Mouse (Mus musculus) neural tube, embryonic 12.5 days (tissue): ENCODE data around the gene Churc1. TPM values are rescaled to one million over a fixed set of nuclear protein-coding genes. Genes with fewer than 3 reads are reported as not detected.

Experiments used
- ATAC-seq: fragments of 200-750 bp; cut with Nextera tagmentation; 2 replicates; pipeline ENCODE4 v1.8.0; 2017; ENCODE audit warnings: low read depth, mild to moderate bottlenecking, moderate TSS enrichment, moderate library complexity; ENCODE audit not compliant: low FRiP score
- H3K27ac ChIP-seq: fragments of 300-500 bp; sonication (generic); 2 replicates; pipeline ENCODE4 v1.5.1; 2016
- H3K27me3 ChIP-seq: fragments of 300-500 bp; sonication (generic); replicated peaks from 2 replicates; pipeline ENCODE4 v1.6.1; 2016; ENCODE audit warnings: mild to moderate bottlenecking
- H3K36me3 ChIP-seq: fragments of 300-500 bp; sonication (generic); 2 replicates; pipeline ENCODE4 v1.6.1; 2016; ENCODE audit warnings: mild to moderate bottlenecking
- H3K4me1 ChIP-seq: fragments of 300-500 bp; sonication (generic); 2 replicates; pipeline ENCODE4 v1.6.1; 2016
- H3K4me2 ChIP-seq: fragments of 300-500 bp; sonication (generic); replicated peaks from 2 replicates; pipeline ENCODE4 v1.6.1; 2016; ENCODE audit warnings: mild to moderate bottlenecking
- H3K4me3 ChIP-seq: fragments of 300-500 bp; sonication (generic); 2 replicates; pipeline ENCODE4 v1.5.1; 2016
- H3K9ac ChIP-seq: fragments of 300-500 bp; sonication (generic); 2 replicates; pipeline ENCODE4 v1.6.1; 2016; ENCODE audit warnings: mild to moderate bottlenecking
- H3K9me3 ChIP-seq: fragments of 300-500 bp; sonication (generic); 2 replicates; pipeline ENCODE4 v1.6.1; 2016; ENCODE audit warnings: mild to moderate bottlenecking
- WGBS: fragments of 180-500 bp; shearing (Covaris S2); methylation state at CpG from one replicate; pipeline ENCODE4 v1.1.7; 2016; 5-methylcytosine and 5-hydroxymethylcytosine counted together
- polyA plus RNA-seq: library from polyadenylated mRNA; unstranded; fragments of >200 nt; fragmentation: Nextera tagmentation; extraction: Ambion mirVana; gene quantifications from 2 replicates; pipeline ENCODE4 v1.2.1, GENCODE M21; 2016

The Churc1 gene
- polyA plus RNA-seq, 1 experiment from 2014 or later, result 104 TPM

- Histone ChIP-seq H3K4me3 (no peak overlapping the region), H3K36me3 (no peaks in the 10 kb centered on the region), H3K27ac (no peak overlapping the region), H3K4me2 (no peak overlapping the region), H3K9me3 (no peaks in the 10 kb centered on the region), H3K9ac (no peak overlapping the region), H3K27me3 (no peaks in the 10 kb centered on the region), H3K4me1 (peaks cover 5% of the 10 kb centered on the region; the same call in 1 of the 2 replicates)
- no peak for ATAC-seq
- WGBS, result 93% methylated on average over 10 of the region's 10 CpGs
Observed at GRCm38 (mm10) chr12:76803028-76803427, 37.7 kb downstream of the Churc1 start.

GRCm38 (mm10) chr12:76803700-76804252 lies 38.4 kb downstream of the Churc1 start:
- ATAC-seq, result no peak
- no peaks in the 10 kb centered on the region for H3K36me3 ChIP-seq
- H3K4me1 ChIP-seq, result no peaks in the 10 kb centered on the region
- no peak overlapping the region for H3K4me3 ChIP-seq
- H3K27ac ChIP-seq, result no peak overlapping the region
- H3K9ac ChIP-seq, result no peak overlapping the region
- H3K9me3 ChIP-seq, result no peaks in the 10 kb centered on the region
- no peaks in the 10 kb centered on the region for H3K27me3 ChIP-seq
- H3K4me2 ChIP-seq, result no peak overlapping the region
- WGBS, result 55% methylated on average over 7 of the region's 7 CpGs

- no peaks in the 10 kb centered on the region for H3K4me1 ChIP-seq
- no peak for ATAC-seq
- no peaks in the 10 kb centered on the region for H3K9me3 ChIP-seq
- no peak overlapping the region for H3K27ac ChIP-seq
- no peak overlapping the region for H3K4me3 ChIP-seq
- H3K27me3 ChIP-seq, result no peaks in the 10 kb centered on the region
- H3K4me2 ChIP-seq, result no peak overlapping the region
- WGBS, result 90% methylated on average over 10 of the region's 10 CpGs
- H3K9ac ChIP-seq, result no peak overlapping the region
- H3K36me3 ChIP-seq, result no peaks in the 10 kb centered on the region
Observed at GRCm38 (mm10) chr12:76805056-76805811, 39.9 kb downstream of the Churc1 start.

- Histone ChIP-seq H3K4me1 (no peaks in the 10 kb centered on the region), H3K4me2 (no peak overlapping the region), H3K36me3 (no peaks in the 10 kb centered on the region), H3K9me3 (no peaks in the 10 kb centered on the region), H3K27ac (no peak overlapping the region), H3K4me3 (no peak overlapping the region), H3K9ac (no peak overlapping the region), H3K27me3 (no peaks in the 10 kb centered on the region)
- ATAC-seq, result no peak
- WGBS, result 86% methylated on average over 10 of the region's 10 CpGs
Observed at GRCm38 (mm10) chr12:76807796-76808195, 42.5 kb downstream of the Churc1 start.

GRCm38 (mm10) chr12:76810491-76810890 lies 45.2 kb downstream of the Churc1 start:
- H3K9ac ChIP-seq, result no peak overlapping the region
- H3K9me3 ChIP-seq, result no peaks in the 10 kb centered on the region
- H3K27me3 ChIP-seq, result no peaks in the 10 kb centered on the region
- WGBS, result 92% methylated on average over 5 of the region's 5 CpGs
- no peak overlapping the region for H3K4me3 ChIP-seq
- no peak overlapping the region for H3K27ac ChIP-seq
- no peaks in the 10 kb centered on the region for H3K36me3 ChIP-seq
- H3K4me2 ChIP-seq, result no peak overlapping the region
- H3K4me1 ChIP-seq, result no peaks in the 10 kb centered on the region
- no peak for ATAC-seq

GRCm38 (mm10) chr12:76811006-76811405 lies 45.7 kb downstream of the Churc1 start:
- H3K4me3 ChIP-seq, result no peak overlapping the region
- no peaks in the 10 kb centered on the region for H3K9me3 ChIP-seq
- H3K36me3 ChIP-seq, result no peaks in the 10 kb centered on the region
- no peak overlapping the region for H3K4me2 ChIP-seq
- no peak overlapping the region for H3K9ac ChIP-seq
- no peak overlapping the region for H3K27ac ChIP-seq
- ATAC-seq, result no peak
- H3K27me3 ChIP-seq, result no peaks in the 10 kb centered on the region
- H3K4me1 ChIP-seq, result no peaks in the 10 kb centered on the region
- 96% methylated on average over 4 of the region's 4 CpGs for WGBS

GRCm38 (mm10) chr12:76813543-76813942 lies 48.2 kb downstream of the Churc1 start:
- no peaks in the 10 kb centered on the region for H3K27me3 ChIP-seq
- no peak overlapping the region for H3K4me2 ChIP-seq
- no peaks in the 10 kb centered on the region for H3K9me3 ChIP-seq
- no peaks in the 10 kb centered on the region for H3K36me3 ChIP-seq
- H3K27ac ChIP-seq, result no peak overlapping the region
- H3K4me3 ChIP-seq, result no peak overlapping the region
- no peaks in the 10 kb centered on the region for H3K4me1 ChIP-seq
- WGBS, result 86% methylated on average over 10 of the region's 10 CpGs
- H3K9ac ChIP-seq, result no peak overlapping the region
- no peak for ATAC-seq

- 84% methylated on average over 2 of the region's 2 CpGs for WGBS
- Histone ChIP-seq H3K9me3 (no peaks in the 10 kb centered on the region), H3K27me3 (no peaks in the 10 kb centered on the region), H3K27ac (no peak overlapping the region), H3K4me3 (no peak overlapping the region), H3K4me1 (no peaks in the 10 kb centered on the region), H3K9ac (no peak overlapping the region), H3K36me3 (no peaks in the 10 kb centered on the region), H3K4me2 (no peak overlapping the region)
- no peak for ATAC-seq
Observed at GRCm38 (mm10) chr12:76814120-76814519, 48.8 kb downstream of the Churc1 start.

- ATAC-seq, result no peak
- Histone ChIP-seq H3K4me2 (no peak overlapping the region), H3K9ac (no peak overlapping the region), H3K27me3 (peaks cover 7% of the 10 kb centered on the region), H3K27ac (no peak overlapping the region), H3K36me3 (no peaks in the 10 kb centered on the region), H3K4me3 (no peak overlapping the region), H3K4me1 (peaks cover 12% of the 10 kb centered on the region), H3K9me3 (no peaks in the 10 kb centered on the region)
- WGBS, result 63% methylated on average over 4 of the region's 4 CpGs
Observed at GRCm38 (mm10) chr12:76816720-76817119, 51.4 kb downstream of the Churc1 start.

- no peak overlapping the region for H3K4me3 ChIP-seq
- ATAC-seq, result no peak
- no peaks in the 10 kb centered on the region for H3K9me3 ChIP-seq
- H3K36me3 ChIP-seq, result no peaks in the 10 kb centered on the region
- no peak overlapping the region for H3K9ac ChIP-seq
- H3K4me2 ChIP-seq, result no peak overlapping the region
- 68% methylated on average over 4 of the region's 4 CpGs for WGBS
- no peak overlapping the region for H3K27ac ChIP-seq
- peaks cover 15% of the 10 kb centered on the region for H3K4me1 ChIP-seq
- peaks cover 11% of the 10 kb centered on the region for H3K27me3 ChIP-seq
Observed at GRCm38 (mm10) chr12:76817176-76817575, 51.8 kb downstream of the Churc1 start.

GRCm38 (mm10) chr12:76818120-76818519 lies 52.8 kb downstream of the Churc1 start:
- Histone ChIP-seq H3K27ac (no peak overlapping the region), H3K9ac (no peak overlapping the region), H3K27me3 (peaks cover 11% of the 10 kb centered on the region), H3K4me2 (no peak overlapping the region), H3K9me3 (no peaks in the 10 kb centered on the region), H3K4me3 (no peak overlapping the region), H3K4me1 (peaks cover 17% of the 10 kb centered on the region), H3K36me3 (no peaks in the 10 kb centered on the region)
- 73% methylated on average over 4 of the region's 4 CpGs for WGBS
- ATAC-seq, result no peak

GRCm38 (mm10) chr12:76818908-76819307 lies 53.6 kb downstream of the Churc1 start:
- peaks cover 17% of the 10 kb centered on the region for H3K4me1 ChIP-seq
- peaks cover 11% of the 10 kb centered on the region for H3K27me3 ChIP-seq
- WGBS, result 88% methylated on average over 9 of the region's 9 CpGs
- H3K27ac ChIP-seq, result no peak overlapping the region
- H3K9me3 ChIP-seq, result no peaks in the 10 kb centered on the region
- no peak overlapping the region for H3K4me3 ChIP-seq
- H3K4me2 ChIP-seq, result no peak overlapping the region
- no peak overlapping the region for H3K9ac ChIP-seq
- no peaks in the 10 kb centered on the region for H3K36me3 ChIP-seq
- ATAC-seq, result no peak

- no peak for ATAC-seq
- 77% methylated on average over 6 of the region's 6 CpGs for WGBS
- H3K27me3 ChIP-seq, result peaks cover 18% of the 10 kb centered on the region
- H3K9ac ChIP-seq, result no peak overlapping the region
- no peak overlapping the region for H3K4me2 ChIP-seq
- no peak overlapping the region for H3K4me3 ChIP-seq
- H3K9me3 ChIP-seq, result no peaks in the 10 kb centered on the region
- H3K27ac ChIP-seq, result no peak overlapping the region
- no peaks in the 10 kb centered on the region for H3K36me3 ChIP-seq
- peaks cover 17% of the 10 kb centered on the region for H3K4me1 ChIP-seq
Observed at GRCm38 (mm10) chr12:76819816-76820215, 54.5 kb downstream of the Churc1 start.
